Mouse (Mus musculus) kidney, postnatal 10 days (tissue): ENCODE measurements around the gene Zfp91.
A peak's percentile ranks its signal among the peaks of the same experiment; 100 is the strongest.

ENCODE experiments used
- DNase-seq: peaks from one replicate; pipeline ENCODE4 v3.0.0; 2021; ENCODE audit warnings: mixed read lengths

The Zfp91 gene

GRCm38 (mm10) chr19:12795511-12796327 lies at the start of gene Zfp91, which contains the start of gene Lpxn:
TSS of gene Zfp91 (minus strand) at chr19:12796126.
TSS of gene Lpxn (plus strand) at chr19:12796193.
- peak; percentile 99 for DNase-seq

- no peak for DNase-seq
These were observed 42.6 kb upstream of the Zfp91 start for GRCm38 (mm10) chr19:12838507-12838906.

GRCm38 (mm10) chr19:12833625-12834024 lies 37.7 kb upstream of the Zfp91 start:
- no peak for DNase-seq

GRCm38 (mm10) chr19:12831559-12831958 lies 35.6 kb upstream of the Zfp91 start:
- DNase-seq, result no peak

- DNase-seq, result no peak
These were observed 35.0 kb upstream of the Zfp91 start for GRCm38 (mm10) chr19:12830823-12831430.

GRCm38 (mm10) chr19:12824549-12824948 lies 28.6 kb upstream of the Zfp91 start:
- DNase-seq, result peak; percentile 13

- DNase-seq, result peak; percentile 43
These were observed 24.5 kb upstream of the Zfp91 start for GRCm38 (mm10) chr19:12820383-12820782.

- DNase-seq, result no peak
These were observed 22.6 kb upstream of the Zfp91 start for GRCm38 (mm10) chr19:12818507-12818906.

- DNase-seq, result no peak
These were observed 18.0 kb upstream of the Zfp91 start for GRCm38 (mm10) chr19:12813883-12814282.

- DNase-seq, result no peak
These were observed 16.9 kb upstream of the Zfp91 start for GRCm38 (mm10) chr19:12812644-12813364.

- DNase-seq, result no peak
These were observed 10.3 kb upstream of the Zfp91 start for GRCm38 (mm10) chr19:12806214-12806613.

- DNase-seq, result no peak
These were observed 9.8 kb upstream of the Zfp91 start for GRCm38 (mm10) chr19:12805730-12806129.

GRCm38 (mm10) chr19:12804237-12804636 lies 8.3 kb upstream of the Zfp91 start:
- no peak for DNase-seq

- DNase-seq, result no peak
These were observed 6.9 kb upstream of the Zfp91 start for GRCm38 (mm10) chr19:12802830-12803229.

- DNase-seq, result no peak
These were observed 5.1 kb upstream of the Zfp91 start for GRCm38 (mm10) chr19:12801046-12801445.

- no peak for DNase-seq
These were observed 4.7 kb upstream of the Zfp91 start for GRCm38 (mm10) chr19:12800621-12801020.

- DNase-seq, result no peak
These were observed 3.2 kb upstream of the Zfp91 start for GRCm38 (mm10) chr19:12799081-12799480.

GRCm38 (mm10) chr19:12798404-12798803 lies 2.5 kb upstream of the Zfp91 start:
- DNase-seq, result no peak

GRCm38 (mm10) chr19:12797071-12797470 lies 1.1 kb upstream of the Zfp91 start:
- peak; percentile 28 for DNase-seq

GRCm38 (mm10) chr19:12796328-12796931 lies 504 bp upstream of the Zfp91 start:
- peak; percentile 71 for DNase-seq

GRCm38 (mm10) chr19:12795110-12795509 lies 816 bp downstream of the Zfp91 start:
- no peak for DNase-seq

GRCm38 (mm10) chr19:12794056-12795044 lies 1.6 kb downstream of the Zfp91 start:
- peak; percentile 97 for DNase-seq
